14 mouse cellular contexts compared by ENCODE assay signal in the genomic region with DNA sequence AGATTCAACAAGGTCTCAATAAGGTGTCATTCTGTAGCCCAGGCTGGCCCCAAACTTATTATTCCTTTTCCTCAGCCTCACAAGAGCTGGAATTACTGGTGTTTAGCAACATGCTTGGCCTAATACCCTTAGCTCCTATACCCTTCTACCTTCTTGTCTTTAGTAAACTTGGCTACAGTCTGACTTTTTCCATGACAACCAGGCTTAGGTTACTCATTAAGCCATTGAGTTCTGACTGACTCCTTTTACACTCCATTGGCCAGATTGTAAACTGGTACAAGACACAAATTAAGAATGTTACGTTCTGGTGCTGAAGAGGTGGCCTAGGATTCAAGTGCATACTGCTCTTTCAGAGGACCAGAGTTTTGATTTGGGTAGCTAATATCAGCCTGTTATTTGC. TPM values are rescaled to one million over a fixed set of nuclear protein-coding genes. Genes with fewer than 3 reads are reported as not detected.
"Had no signal": no experiment of that assay in that cellular context is flagged by ENCODE, and none has a peak within 500 bp of the region (broad histone marks: within the 10 kb centered on the region; RNA-seq: fewer than 3 reads in every experiment).

No protein-coding gene starts in this region.

- ATAC-seq: intestine, embryonic 15.5 days had no signal

- H3K9ac ChIP-seq: intestine, embryonic 15.5 days; limb, embryonic 13.5 days; liver, embryonic 15.5 days; lung, embryonic 14.5 days; neural tube, embryonic 15.5 days had no signal

- H3K4me2 ChIP-seq: intestine, embryonic 15.5 days; limb, embryonic 13.5 days; liver, embryonic 15.5 days; lung, embryonic 14.5 days; neural tube, embryonic 15.5 days had no signal

- H3K27me3 ChIP-seq: intestine, embryonic 15.5 days; limb, embryonic 13.5 days; neural tube, embryonic 15.5 days had no signal

- H3K4me3 ChIP-seq: intestine, embryonic 15.5 days; layer of hippocampus, adult 2 months; limb, embryonic 13.5 days; liver, embryonic 15.5 days; midbrain, embryonic 10.5 days; myocyte; neural tube, embryonic 15.5 days had no signal

- DNase-seq: left cerebral cortex, postnatal 4 days; lung, embryonic 14.5 days; lung, postnatal 10 days; lung, postnatal 4 days; midbrain, embryonic 14.5 days; thymus, postnatal 4 days had no signal

- H3K9me3 ChIP-seq: intestine, embryonic 15.5 days; limb, embryonic 13.5 days; liver, embryonic 15.5 days; midbrain, embryonic 10.5 days; neural tube, embryonic 15.5 days had no signal

- H3K36me3 ChIP-seq: intestine, embryonic 15.5 days; limb, embryonic 13.5 days; liver, embryonic 15.5 days; midbrain, embryonic 10.5 days; neural tube, embryonic 15.5 days had no signal

- H3K27ac ChIP-seq: intestine, embryonic 15.5 days; layer of hippocampus, adult 2 months; limb, embryonic 13.5 days; liver, embryonic 15.5 days; midbrain, embryonic 10.5 days; neural tube, embryonic 15.5 days; stomach, postnatal 0 days had no signal

RNA-seq across cellular contexts. Expression of a gene that starts 39.9 kb away (rescaled TPM):
- polyA plus RNA-seq: myocyte had no signal
